Mouse (Mus musculus) heart, postnatal 36 days (tissue): ENCODE data around the gene F11r. TPM values are rescaled to one million over a fixed set of nuclear protein-coding genes. Genes with fewer than 3 reads are reported as not detected.
A peak's percentile ranks its signal among the peaks of the same experiment; 100 is the strongest.

Experiments
- DNase-seq, 2 experiments: peaks; one replicate each; pipeline ENCODE4 v3.0.0; 2021 to 2022
- intact Hi-C: fragments of 180-260 bp; cut with DNase I; formaldehyde crosslinking; loops from one replicate; pipeline ENCODE4 v1.15.1; 2025
- total RNA-seq, 2 experiments: library from RNA; stranded (reverse); gene quantifications; 2 replicates each; pipeline ENCODE4 v1.2.3; 2021

F11r gene
- total RNA-seq = 10 to 100 TPM; 38.7 to 43.2 TPM

DNA sequence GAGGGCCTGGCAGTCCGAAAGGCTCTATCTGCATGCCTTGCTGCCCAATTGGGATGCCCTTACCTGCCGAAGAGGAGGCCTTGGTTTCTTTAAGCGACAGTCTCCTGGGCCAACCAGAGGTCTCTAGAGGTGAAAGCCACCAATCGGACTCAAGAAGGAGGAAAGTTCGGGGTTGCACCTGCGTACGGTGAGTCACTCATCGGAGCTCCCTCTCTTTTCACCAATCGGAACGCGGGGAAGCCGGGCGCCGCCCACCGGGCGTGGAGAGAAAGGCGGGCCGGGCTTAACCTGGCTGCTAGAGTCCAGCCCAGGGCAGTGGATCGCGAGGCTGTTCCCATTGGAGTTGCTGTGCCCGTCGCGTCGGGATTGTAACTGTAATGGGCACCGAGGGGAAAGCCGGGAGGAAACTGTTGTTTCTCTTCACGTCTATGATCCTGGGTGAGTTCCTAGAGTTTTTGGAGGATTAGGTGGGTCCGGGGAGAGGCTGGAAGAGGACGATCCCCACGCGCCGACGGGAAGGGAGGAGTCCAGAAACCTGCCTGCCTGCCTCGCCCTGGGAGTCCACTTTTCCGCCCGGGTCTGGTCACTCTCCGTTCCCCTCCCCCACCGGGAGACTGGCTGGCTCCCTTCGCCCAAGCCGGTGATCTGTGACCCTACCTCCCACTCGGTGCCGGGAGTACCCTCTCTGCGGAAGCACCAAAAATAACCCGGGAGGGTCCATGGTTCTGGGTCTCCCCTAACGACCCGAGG lies at the start of gene F11r:
Gene F11r, plus strand, starts transcription at position 272 of the 750 bp plus-strand sequence.
- peak; percentile 82 to 84 for DNase-seq
- intact Hi-C loops = loop anchor here (1.0 to 2.0 kb wide), 3 partner anchors 25 to 65 kb away; partner anchors contain the start of gene Alyref2

- intact Hi-C loops = no loop called here
Measured at GRCm38 (mm10) chr1:171388376-171389102, 48.8 kb upstream of the F11r start, which contains the start of gene Arhgap30. TSS of gene Arhgap30 (plus strand) at chr1:171388954.

GRCm38 (mm10) chr1:171390101-171390500 lies 47.2 kb upstream of the F11r start:
- DNase-seq = peak; percentile 21 to 26

More at GRCm38 (mm10) chr1:171388376-171389102, 48.8 kb upstream of the F11r start, which contains the start of gene Arhgap30:
- peak in 1 of 2 experiments; percentile 44 for DNase-seq

GRCm38 (mm10) chr1:171401821-171402220 lies 35.5 kb upstream of the F11r start:
- no peak for DNase-seq
- intact Hi-C loops = no loop called here

More at GRCm38 (mm10) chr1:171390101-171390500, 47.2 kb upstream of the F11r start:
- intact Hi-C loops = no loop called here

- intact Hi-C loops = no loop called here
- DNase-seq = no peak
Measured at GRCm38 (mm10) chr1:171402991-171403390, 34.3 kb upstream of the F11r start.

DNA sequence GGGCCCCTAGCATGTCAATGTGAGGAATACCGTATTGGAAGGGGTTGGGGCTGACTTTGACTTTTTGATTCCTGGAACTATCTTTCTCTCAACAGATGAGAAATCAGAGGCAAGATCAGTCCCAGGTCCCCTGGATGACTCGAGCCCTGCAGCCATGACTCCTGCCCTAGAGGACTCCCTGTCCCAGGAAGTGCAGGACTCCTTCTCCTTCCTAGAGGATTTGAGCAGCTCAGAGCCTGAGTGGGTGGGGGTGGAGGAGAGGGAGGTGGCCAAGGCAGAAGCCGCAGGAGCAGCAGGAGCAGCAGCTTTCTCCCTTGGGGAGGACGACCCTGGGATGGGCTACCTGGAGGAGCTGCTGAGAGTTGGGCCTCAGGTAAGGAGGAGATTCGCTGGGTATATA lies 30.1 kb upstream of the F11r start:
- DNase-seq = no peak
- intact Hi-C loops = no loop called here

DNA sequence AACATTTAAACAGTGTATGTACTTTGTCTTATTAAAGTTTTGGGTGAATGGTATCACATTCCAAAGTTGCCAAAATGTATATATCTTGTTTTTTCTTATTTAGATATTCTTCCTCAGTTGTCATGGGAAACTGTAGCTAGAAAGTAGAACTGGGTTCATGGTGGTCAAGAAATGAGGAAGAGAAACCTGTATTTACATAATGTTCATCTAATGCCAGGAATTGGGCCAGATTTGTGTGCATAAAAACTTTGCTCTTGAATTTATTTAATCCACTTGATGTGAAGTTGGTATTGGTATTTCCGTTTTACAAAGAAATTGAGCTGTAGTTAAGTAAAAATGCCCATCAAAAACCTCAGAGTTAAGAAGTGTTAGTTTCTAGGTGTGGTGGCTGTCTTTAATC lies 27.1 kb upstream of the F11r start:
- intact Hi-C loops = loop anchor here (2.0 to 5.0 kb wide), 4 partner anchors 42 to 118 kb away; partner anchors contain the start of gene Klhdc9
- no peak for DNase-seq

DNA sequence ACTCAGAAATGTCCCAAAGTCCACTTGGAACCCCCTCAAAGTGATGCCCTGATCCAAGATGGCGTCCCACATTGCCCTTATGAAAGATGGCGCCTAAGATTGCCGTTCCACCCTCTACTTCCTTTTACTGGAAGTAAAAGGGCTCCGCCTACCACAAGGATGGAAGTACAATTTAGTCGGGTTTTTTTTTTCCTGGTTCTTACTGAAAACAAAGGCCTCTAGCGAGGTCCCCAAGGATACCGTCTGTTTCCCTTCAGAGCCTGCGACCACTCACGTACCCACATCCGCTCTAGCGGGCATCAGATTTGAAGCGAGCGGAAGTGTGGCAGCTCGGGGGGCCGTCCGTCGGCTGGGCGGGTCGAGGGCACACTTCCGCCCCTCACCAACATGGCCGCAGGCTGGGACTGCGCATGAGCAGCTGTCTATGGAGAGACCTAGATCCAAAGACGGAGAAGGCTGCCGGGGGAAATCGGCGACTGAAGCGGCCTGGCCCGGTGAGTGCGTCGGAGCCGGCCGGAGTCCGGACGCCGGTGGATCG lies 26.3 kb upstream of the F11r start, which contains the start of gene Usf1:
Gene Usf1, plus strand, starts transcription at position 367 of the 538 bp plus-strand sequence.
- DNase-seq = peak; percentile 93 to 95
- intact Hi-C loops = loop anchor here (1.0 to 5.0 kb wide), 6 partner anchors 41 to 119 kb away; partner anchors contain the start of genes Dedd and Klhdc9

DNA sequence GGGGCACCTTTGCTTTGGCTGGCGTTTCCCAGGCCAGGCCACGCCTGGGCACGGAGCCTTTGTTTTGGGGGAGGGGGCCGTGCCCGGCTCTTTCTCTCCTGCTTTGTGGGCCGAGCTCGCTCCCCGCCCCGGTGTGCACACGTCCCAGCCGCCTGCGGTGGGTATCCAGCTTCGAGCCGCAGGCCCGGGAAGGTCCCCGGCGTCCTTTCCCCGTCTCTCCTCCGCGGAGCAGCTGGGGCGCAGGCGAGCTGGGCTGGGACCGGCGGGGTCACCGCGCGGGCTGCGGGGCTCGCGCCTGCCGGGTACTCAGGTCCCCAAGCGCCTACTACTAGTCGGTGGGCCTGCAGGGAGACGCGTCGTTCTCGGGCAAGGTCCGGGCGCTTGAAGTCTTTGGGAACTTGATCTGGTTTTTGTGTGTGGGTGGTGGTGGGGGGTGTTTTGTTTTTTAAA lies 25.8 kb upstream of the F11r start:
- intact Hi-C loops = loop anchor here (1.0 to 5.0 kb wide), 6 partner anchors 41 to 119 kb away; partner anchors contain the start of genes Dedd and Klhdc9
- no peak for DNase-seq

GRCm38 (mm10) chr1:171412001-171412441 lies 25.3 kb upstream of the F11r start:
- peak; percentile 55 to 64 for DNase-seq
- intact Hi-C loops = loop anchor here (1.0 to 5.0 kb wide), 3 partner anchors 25 to 120 kb away; partner anchors contain the start of gene F11r

GRCm38 (mm10) chr1:171412446-171412845 lies 24.9 kb upstream of the F11r start:
- DNase-seq = peak in 1 of 2 experiments; percentile 19

DNA sequence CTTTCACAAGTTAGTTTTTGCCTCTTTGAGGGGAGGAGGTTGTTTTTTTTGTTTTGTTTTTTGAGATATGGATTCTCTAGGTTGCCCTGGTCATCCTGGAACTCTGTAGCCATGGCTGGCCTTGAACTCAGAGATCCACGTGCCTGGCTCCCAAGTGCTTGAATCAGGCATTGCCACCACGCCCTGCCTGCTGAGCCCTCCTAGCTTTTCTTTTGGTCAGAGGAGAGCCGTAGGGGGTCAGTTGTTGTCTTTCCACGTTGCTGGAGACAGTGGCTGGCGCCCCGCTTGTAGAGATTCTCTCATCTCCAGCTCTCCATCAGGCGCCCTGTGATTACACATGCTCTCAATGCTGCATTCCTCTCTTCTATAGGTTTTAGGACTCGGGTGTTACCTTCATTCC lies 23.7 kb upstream of the F11r start:
- no peak for DNase-seq
- intact Hi-C loops = loop anchor here (5.0 kb wide), 2 partner anchors 39 to 121 kb away; no protein-coding TSS in a partner anchor

More at GRCm38 (mm10) chr1:171412446-171412845, 24.9 kb upstream of the F11r start:
- intact Hi-C loops = loop anchor here (1.0 to 5.0 kb wide), 3 partner anchors 25 to 120 kb away; partner anchors contain the start of gene F11r

GRCm38 (mm10) chr1:171418660-171419059 lies 18.7 kb upstream of the F11r start, which contains the start of gene Tstd1:
TSS of gene Tstd1 (plus strand) at chr1:171418872.
- intact Hi-C loops = no loop called here
- no peak for DNase-seq

- intact Hi-C loops = no loop called here
- DNase-seq = no peak
Measured at GRCm38 (mm10) chr1:171419291-171419882, 17.9 kb upstream of the F11r start.

GRCm38 (mm10) chr1:171419905-171420304 lies 17.4 kb upstream of the F11r start:
- no peak for DNase-seq
- intact Hi-C loops = no loop called here

- intact Hi-C loops = no loop called here
- no peak for DNase-seq
Measured at GRCm38 (mm10) chr1:171422504-171423095, 14.7 kb upstream of the F11r start.

DNA sequence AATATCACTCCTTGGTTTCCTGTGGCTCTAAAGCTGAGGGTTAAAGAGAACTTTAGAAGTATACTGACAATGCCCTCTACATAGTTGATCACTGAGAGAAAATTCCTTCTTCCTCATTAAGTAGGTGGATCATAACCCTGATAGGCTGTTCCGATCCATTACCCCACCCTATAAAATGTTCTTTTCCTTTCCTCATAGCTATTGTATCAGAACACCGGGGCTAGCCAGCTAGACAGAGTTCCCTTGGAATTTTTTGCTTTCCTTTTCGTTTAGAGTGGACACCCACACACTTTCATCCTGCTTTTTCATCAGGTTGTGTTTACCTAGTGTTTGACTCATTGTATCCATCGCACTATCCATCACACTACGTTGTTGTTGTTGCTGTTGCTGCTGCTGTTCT lies 12.7 kb upstream of the F11r start:
- DNase-seq = no peak
- intact Hi-C loops = no loop called here

GRCm38 (mm10) chr1:171425126-171425525 lies 12.2 kb upstream of the F11r start:
- intact Hi-C loops = no loop called here
- DNase-seq = no peak

DNA sequence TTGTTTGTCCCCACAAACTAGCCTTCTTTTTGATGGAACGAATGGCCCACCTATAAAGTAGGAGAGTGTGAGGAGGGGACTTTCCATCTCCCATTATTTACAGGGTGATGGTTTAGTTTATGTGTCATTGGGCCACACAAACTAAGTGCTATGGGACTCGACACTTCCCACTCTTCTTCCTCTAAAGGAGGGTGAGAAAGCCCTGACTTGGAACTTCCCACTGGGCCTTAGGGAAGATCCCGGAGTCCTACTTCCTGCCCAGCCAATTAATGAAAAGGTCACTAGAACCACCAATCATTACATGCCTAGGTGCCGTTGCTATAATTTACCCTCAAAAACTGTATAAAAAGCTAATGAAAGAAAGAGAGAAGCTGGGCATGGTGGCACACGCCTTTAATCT lies 5.2 kb upstream of the F11r start:
- no peak for DNase-seq
- intact Hi-C loops = no loop called here
